Mouse (Mus musculus): ENCODE measurements around the gene Klhl29.

- TF ChIP-seq ZC3H11A (IDR thresholded peaks at IDR 0.05; ENCODE audit: borderline replicate concordance, low read depth, low read length) (no peak), ZNF384 (IDR thresholded peaks at IDR 0.05; ENCODE audit: low read depth, low read length) (no peak), HCFC1 (IDR thresholded peaks at IDR 0.05; ENCODE audit: borderline replicate concordance, insufficient read depth, low read length) (no peak), MAFK (IDR thresholded peaks at IDR 0.05; ENCODE audit: insufficient read depth, low read depth, low read length) (no peak)
Observed at GRCm38 (mm10) chr12:5116605-5117004, 258.9 kb downstream of the Klhl29 start.

Data from ES-E14 (cell line).